Mouse (Mus musculus) thymus, postnatal 25 days (tissue): ENCODE measurements around the gene Tmod2.
A peak's percentile ranks its signal among the peaks of the same experiment; 100 is the strongest.
"Not testable (repeated sequence)": the region's sequence is repeated elsewhere in the genome, so short reads cannot be mapped to it uniquely, and the experiment has no call there.

Source experiments
- DNase-seq: peaks from one replicate; pipeline ENCODE4 v3.0.0; 2022

Tmod2 gene

GRCm38 (mm10) chr9:75610571-75611493 is at the start of gene Tmod2:
Gene Tmod2, minus strand, starts transcription at chr9:75611325.
- DNase-seq = no peak

GRCm38 (mm10) chr9:75660917-75661316 is 49.8 kb upstream of the Tmod2 start:
- no peak for DNase-seq

GRCm38 (mm10) chr9:75656456-75656855 is 45.3 kb upstream of the Tmod2 start:
- DNase-seq = not testable (repeated sequence)

GRCm38 (mm10) chr9:75653981-75654911 is 43.1 kb upstream of the Tmod2 start:
- DNase-seq = no peak

GRCm38 (mm10) chr9:75645405-75645804 is 34.3 kb upstream of the Tmod2 start:
- DNase-seq = peak; percentile 53

- DNase-seq = no peak
These were observed 23.1 kb upstream of the Tmod2 start for GRCm38 (mm10) chr9:75634226-75634625.

- no peak for DNase-seq
These were observed 22.5 kb upstream of the Tmod2 start for GRCm38 (mm10) chr9:75633603-75634002.

- DNase-seq = peak; percentile 33
These were observed 21.8 kb upstream of the Tmod2 start for GRCm38 (mm10) chr9:75632902-75633301.

GRCm38 (mm10) chr9:75632111-75632510 is 21.0 kb upstream of the Tmod2 start:
- no peak for DNase-seq

GRCm38 (mm10) chr9:75630823-75631454 is 19.8 kb upstream of the Tmod2 start:
- DNase-seq = no peak

GRCm38 (mm10) chr9:75626308-75626604 is 15.1 kb upstream of the Tmod2 start:
- no peak for DNase-seq

- peak; percentile 33 for DNase-seq
These were observed 14.6 kb upstream of the Tmod2 start, which contains the start of gene Lysmd2 for GRCm38 (mm10) chr9:75625556-75626307. Gene Lysmd2, plus strand, starts transcription at chr9:75625741.

- no peak for DNase-seq
These were observed 13.9 kb upstream of the Tmod2 start for GRCm38 (mm10) chr9:75624983-75625555.

- DNase-seq = no peak
These were observed 10.3 kb upstream of the Tmod2 start for GRCm38 (mm10) chr9:75621428-75621827.

GRCm38 (mm10) chr9:75619761-75620160 is 8.6 kb upstream of the Tmod2 start:
- DNase-seq = not testable (repeated sequence)

GRCm38 (mm10) chr9:75618836-75619400 is 7.8 kb upstream of the Tmod2 start:
- DNase-seq = no peak

GRCm38 (mm10) chr9:75616560-75616959 is 5.4 kb upstream of the Tmod2 start:
- DNase-seq = no peak

GRCm38 (mm10) chr9:75609965-75610364 is 1.2 kb downstream of the Tmod2 start:
- DNase-seq = no peak

- DNase-seq = no peak
These were observed 1.6 kb downstream of the Tmod2 start for GRCm38 (mm10) chr9:75609505-75609904.

- no peak for DNase-seq
These were observed 3.6 kb downstream of the Tmod2 start for GRCm38 (mm10) chr9:75607496-75607895.

- no peak for DNase-seq
These were observed 9.6 kb downstream of the Tmod2 start for GRCm38 (mm10) chr9:75601510-75601909.
